Mouse (Mus musculus): ENCODE results near the gene D2hgdh. TPM values are rescaled to one million over a fixed set of nuclear protein-coding genes. Genes with fewer than 3 reads are reported as not detected.
"Not testable (repeated sequence)": the region's sequence is repeated elsewhere in the genome, so short reads cannot be mapped to it uniquely, and the experiment has no call there.

D2hgdh gene
- polyA plus RNA-seq, 2 experiments = 3.7 to 6.4 TPM

GRCm38 (mm10) chr1:93835876-93836531 lies 11.3 kb downstream of the D2hgdh start:
- no peak overlapping the region for H3K4me3 ChIP-seq (ENCODE audit: insufficient read depth in 1 of 2, low read depth in 2 of 2, low read length in 2 of 2)
- no peak overlapping the region for H3K4me2 ChIP-seq (ENCODE audit: low read depth)
- WGBS (ENCODE audit: insufficient replicate concordance) = 71% methylated on average over 6 of the region's 6 CpGs

GRCm38 (mm10) chr1:93836532-93836913 lies 11.8 kb downstream of the D2hgdh start:
- TF ChIP-seq EP300 (IDR thresholded peaks at IDR 0.05; ENCODE audit: low read depth) (no peak), CTCF (IDR thresholded peaks at IDR 0.05; ENCODE audit: low read depth) (no peak)
- no peak overlapping the region for H3K4me2 ChIP-seq (ENCODE audit: low read depth)
- H3K27me3 ChIP-seq (ENCODE audit: control insufficient read depth, insufficient read depth, low read length) = no peaks in the 10 kb centered on the region
- DNase-seq (ENCODE audit: low read depth in 3 of 3, low spot score in 3 of 3) (no peak), ATAC-seq (ENCODE audit: insufficient read depth) (no peak)
- no peaks in the 10 kb centered on the region for H3K9me3 ChIP-seq (ENCODE audit: control insufficient read depth, low read length)
- no peaks in the 10 kb centered on the region for H3K4me1 ChIP-seq (replicated peaks; ENCODE audit: control insufficient read depth in 2 of 2, insufficient read depth in 2 of 2, low read length in 1 of 2)
- H3K4me3 ChIP-seq (ENCODE audit: insufficient read depth in 1 of 2, low read depth in 2 of 2, low read length in 2 of 2) = no peak overlapping the region
- 72% methylated on average over 2 of the region's 2 CpGs for WGBS (ENCODE audit: insufficient replicate concordance)
- H3K27ac ChIP-seq = no peak overlapping the region
- H3K36me3 ChIP-seq (replicated peaks; ENCODE audit: control insufficient read depth, insufficient read depth, low read depth) = no peaks in the 10 kb centered on the region; the same call in 1 of the 2 replicates
- H3K9ac ChIP-seq (replicated peaks) = no peak overlapping the region

More at GRCm38 (mm10) chr1:93835876-93836531, 11.3 kb downstream of the D2hgdh start:
- Histone ChIP-seq H3K27me3 (ENCODE audit: control insufficient read depth, insufficient read depth, low read length) (no peaks in the 10 kb centered on the region), H3K9ac (replicated peaks) (no peak overlapping the region), H3K36me3 (replicated peaks; ENCODE audit: control insufficient read depth, insufficient read depth, low read depth) (no peaks in the 10 kb centered on the region; the same call in 1 of the 2 replicates), H3K27ac (no peak overlapping the region), H3K9me3 (ENCODE audit: control insufficient read depth, low read length) (no peaks in the 10 kb centered on the region), H3K4me1 (replicated peaks; ENCODE audit: control insufficient read depth in 2 of 2, insufficient read depth in 2 of 2, low read length in 1 of 2) (no peaks in the 10 kb centered on the region)
- TF ChIP-seq CTCF (IDR thresholded peaks at IDR 0.05; ENCODE audit: low read depth) (no peak), EP300 (IDR thresholded peaks at IDR 0.05; ENCODE audit: low read depth) (no peak)
- ATAC-seq (ENCODE audit: insufficient read depth) = no peak
- no peak for DNase-seq (ENCODE audit: low read depth in 3 of 3, low spot score in 3 of 3)

GRCm38 (mm10) chr1:93837335-93837734 lies 12.6 kb downstream of the D2hgdh start:
- H3K27me3 ChIP-seq (ENCODE audit: control insufficient read depth, insufficient read depth, low read length) = no peaks in the 10 kb centered on the region
- ATAC-seq (ENCODE audit: insufficient read depth) = no peak
- no peak for DNase-seq (ENCODE audit: low read depth in 3 of 3, low spot score in 3 of 3)
- no peaks in the 10 kb centered on the region for H3K9me3 ChIP-seq (ENCODE audit: control insufficient read depth, low read length)
- no peak for TF ChIP-seq EP300 (IDR thresholded peaks at IDR 0.05; ENCODE audit: low read depth)
- TF ChIP-seq CTCF (IDR thresholded peaks at IDR 0.05; ENCODE audit: low read depth) = no peak
- H3K4me2 ChIP-seq (ENCODE audit: low read depth) = no peak overlapping the region
- no peaks in the 10 kb centered on the region for H3K4me1 ChIP-seq (replicated peaks; ENCODE audit: control insufficient read depth in 2 of 2, insufficient read depth in 2 of 2, low read length in 1 of 2)
- H3K9ac ChIP-seq (replicated peaks) = no peak overlapping the region
- H3K27ac ChIP-seq = no peak overlapping the region
- H3K4me3 ChIP-seq (ENCODE audit: insufficient read depth in 1 of 2, low read depth in 2 of 2, low read length in 2 of 2) = no peak overlapping the region
- H3K36me3 ChIP-seq (replicated peaks; ENCODE audit: control insufficient read depth, insufficient read depth, low read depth) = no peaks in the 10 kb centered on the region; the same call in 1 of the 2 replicates
- WGBS (ENCODE audit: insufficient replicate concordance) = 85% methylated on average over 8 of the region's 8 CpGs

- not testable (repeated sequence) for H3K9ac ChIP-seq (replicated peaks); DNase-seq (ENCODE audit: low read depth in 3 of 3, low spot score in 3 of 3); H3K36me3 ChIP-seq (replicated peaks; ENCODE audit: control insufficient read depth, insufficient read depth, low read depth); H3K4me2 ChIP-seq (ENCODE audit: low read depth); H3K9me3 ChIP-seq (ENCODE audit: control insufficient read depth, low read length); H3K4me1 ChIP-seq (replicated peaks; ENCODE audit: control insufficient read depth in 2 of 2, insufficient read depth in 2 of 2, low read length in 1 of 2); H3K27ac ChIP-seq; H3K4me3 ChIP-seq (ENCODE audit: insufficient read depth in 1 of 2, low read depth in 2 of 2, low read length in 2 of 2); H3K27me3 ChIP-seq (ENCODE audit: control insufficient read depth, insufficient read depth, low read length); ATAC-seq (ENCODE audit: insufficient read depth)
- WGBS (ENCODE audit: insufficient replicate concordance) = 76% methylated on average over 7 of the region's 8 CpGs
Observed at GRCm38 (mm10) chr1:93838569-93838968, 13.9 kb downstream of the D2hgdh start.

GRCm38 (mm10) chr1:93845766-93846366 lies 21.2 kb downstream of the D2hgdh start:
- H3K4me2 ChIP-seq (ENCODE audit: low read depth); ATAC-seq (ENCODE audit: insufficient read depth); H3K9me3 ChIP-seq (ENCODE audit: control insufficient read depth, low read length); H3K27ac ChIP-seq; DNase-seq (ENCODE audit: low read depth in 3 of 3, low spot score in 3 of 3); H3K27me3 ChIP-seq (ENCODE audit: control insufficient read depth, insufficient read depth, low read length); H3K36me3 ChIP-seq (replicated peaks; ENCODE audit: control insufficient read depth, insufficient read depth, low read depth); H3K4me1 ChIP-seq (replicated peaks; ENCODE audit: control insufficient read depth in 2 of 2, insufficient read depth in 2 of 2, low read length in 1 of 2); H3K4me3 ChIP-seq (ENCODE audit: insufficient read depth in 1 of 2, low read depth in 2 of 2, low read length in 2 of 2); H3K9ac ChIP-seq (replicated peaks): not testable (repeated sequence)
- WGBS (ENCODE audit: insufficient replicate concordance) = 47% methylated on average over 1 of the region's 3 CpGs

GRCm38 (mm10) chr1:93855790-93856189 lies 31.1 kb downstream of the D2hgdh start:
- H3K27me3 ChIP-seq (ENCODE audit: control insufficient read depth, insufficient read depth, low read length); H3K36me3 ChIP-seq (replicated peaks; ENCODE audit: control insufficient read depth, insufficient read depth, low read depth); H3K9me3 ChIP-seq (ENCODE audit: control insufficient read depth, low read length); H3K4me2 ChIP-seq (ENCODE audit: low read depth); H3K27ac ChIP-seq; DNase-seq (ENCODE audit: low read depth in 3 of 3, low spot score in 3 of 3); ATAC-seq (ENCODE audit: insufficient read depth); H3K4me3 ChIP-seq (ENCODE audit: insufficient read depth in 1 of 2, low read depth in 2 of 2, low read length in 2 of 2); H3K9ac ChIP-seq (replicated peaks); H3K4me1 ChIP-seq (replicated peaks; ENCODE audit: control insufficient read depth in 2 of 2, insufficient read depth in 2 of 2, low read length in 1 of 2): not testable (repeated sequence)
- WGBS (ENCODE audit: insufficient replicate concordance) = 28% methylated on average over 4 of the region's 4 CpGs

Data from liver, embryonic 14.5 days (tissue).